Mouse (Mus musculus) spleen, postnatal 0 days (tissue): ENCODE results near the gene Ctnna3. TPM values are rescaled to one million over a fixed set of nuclear protein-coding genes. Genes with fewer than 3 reads are reported as not detected.

ENCODE experiments used
- polyA plus RNA-seq: library from polyadenylated mRNA; unstranded; fragments of >200 nt; fragmentation: Nextera tagmentation; extraction: Ambion mirVana; gene quantifications from 2 replicates; pipeline ENCODE4 v1.2.1, GENCODE M21; 2015

Ctnna3 gene
- 0.11 and 0.16 TPM in 2 replicates for polyA plus RNA-seq

GRCm38 (mm10) chr10:63429785-63430305, at the start of gene Ctnna3:
TSS of gene Ctnna3 (plus strand) at chr10:63430098.

GRCm38 (mm10) chr10:63381498-63382280, 48.2 kb upstream of the Ctnna3 start, which contains the start of gene Sirt1:
TSS of gene Sirt1 (minus strand) at chr10:63381704.

GRCm38 (mm10) chr10:63382372-63383279, 47.3 kb upstream of the Ctnna3 start, which contains the start of gene Dnajc12:
TSS of gene Dnajc12 (plus strand) at chr10:63382443.

GRCm38 (mm10) chr10:63421739-63422735, 7.9 kb upstream of the Ctnna3 start, which contains the start of gene Gm7075:
TSS of gene Gm7075 (minus strand) at chr10:63421789.

GRCm38 (mm10) chr10:63927334-63927733, 497.4 kb downstream of the Ctnna3 start, which contains the start of gene Gm10118:
TSS of gene Gm10118 (minus strand) at chr10:63927434.

GRCm38 (mm10) chr10:64089680-64090460, 660.0 kb downstream of the Ctnna3 start, which contains the start of gene Lrrtm3:
TSS of gene Lrrtm3 (minus strand) at chr10:64090277.

Other genes with a start within 250 kb of the Ctnna3 start
- gene Mypn, start 226.1 kb upstream of the Ctnna3 start, polyA plus RNA-seq, result 0.04 and 0.06 TPM in 2 replicates
- 39.0 and 42.2 TPM in 2 replicates for gene Herc4, start 186.3 kb upstream of the Ctnna3 start, polyA plus RNA-seq
- 6.4 and 7.9 TPM in 2 replicates for gene Sirt1, start 48.4 kb upstream of the Ctnna3 start, polyA plus RNA-seq
- gene Dnajc12, start 47.7 kb upstream of the Ctnna3 start, polyA plus RNA-seq, result 5.2 and 5.3 TPM in 2 replicates
- gene Gm7075, start 8.3 kb upstream of the Ctnna3 start, polyA plus RNA-seq, result not detected in 2 replicates